Mouse (Mus musculus): Measurements from ENCODE around the gene Scgb1b20. TPM values are rescaled to one million over a fixed set of nuclear protein-coding genes. Genes with fewer than 3 reads are reported as not detected.
"Not testable (repeated sequence)": the region's sequence is repeated elsewhere in the genome, so short reads cannot be mapped to it uniquely, and the experiment has no call there.

The Scgb1b20 gene
- total RNA-seq (2014; rRNA removed; ENCODE audit: low replicate concordance) (not detected in 2 replicates), polyA plus RNA-seq (2015; fragmentation: Nextera tagmentation; extraction: Ambion mirVana) (not detected in 2 replicates)

GRCm38 (mm10) chr7:33372934-33373333 is at the start of gene Scgb1b20:
Gene Scgb1b20, plus strand, starts transcription at chr7:33373234.
- H3K27ac ChIP-seq (ENCODE audit: low read depth) = not testable (repeated sequence)
- WGBS = 50% methylated on average over 4 of the region's 4 CpGs

GRCm38 (mm10) chr7:33366222-33366621 is 6.8 kb upstream of the Scgb1b20 start, which contains the start of gene Scgb2b20:
Gene Scgb2b20, minus strand, starts transcription at chr7:33366322.
- WGBS = 56% methylated on average over 2 of the region's 2 CpGs
- H3K27me3 ChIP-seq (ENCODE audit: control insufficient read depth, insufficient read depth, low read length); ATAC-seq (ENCODE audit: insufficient read depth, low read depth); H3K36me3 ChIP-seq (replicated peaks; ENCODE audit: control insufficient read depth, insufficient read depth, low read length); H3K9ac ChIP-seq (replicated peaks; ENCODE audit: low read depth, low read length); H3K4me1 ChIP-seq (ENCODE audit: control insufficient read depth, insufficient read depth); DNase-seq (ENCODE audit: low spot score); H3K4me3 ChIP-seq (ENCODE audit: low read depth, low read length); H3K27ac ChIP-seq (ENCODE audit: low read depth); H3K4me2 ChIP-seq (ENCODE audit: low read depth, low read length); H3K9me3 ChIP-seq (replicated peaks; ENCODE audit: control insufficient read depth, low read length): not testable (repeated sequence)

More at GRCm38 (mm10) chr7:33372934-33373333, at the start of gene Scgb1b20:
- not testable (repeated sequence) for H3K9me3 ChIP-seq (replicated peaks; ENCODE audit: control insufficient read depth, low read length); H3K4me3 ChIP-seq (ENCODE audit: low read depth, low read length); DNase-seq (ENCODE audit: low spot score); H3K4me1 ChIP-seq (ENCODE audit: control insufficient read depth, insufficient read depth); H3K36me3 ChIP-seq (replicated peaks; ENCODE audit: control insufficient read depth, insufficient read depth, low read length); H3K4me2 ChIP-seq (ENCODE audit: low read depth, low read length); H3K9ac ChIP-seq (replicated peaks; ENCODE audit: low read depth, low read length); H3K27me3 ChIP-seq (ENCODE audit: control insufficient read depth, insufficient read depth, low read length); ATAC-seq (ENCODE audit: insufficient read depth, low read depth)

GRCm38 (mm10) chr7:33399749-33400148 is 26.7 kb downstream of the Scgb1b20 start:
- H3K9me3 ChIP-seq (replicated peaks; ENCODE audit: control insufficient read depth, low read length) = peaks cover 15% of the 10 kb centered on the region; the same call in 1 of the 2 replicates
- not testable (repeated sequence) for H3K4me2 ChIP-seq (ENCODE audit: low read depth, low read length); H3K27me3 ChIP-seq (ENCODE audit: control insufficient read depth, insufficient read depth, low read length); H3K4me3 ChIP-seq (ENCODE audit: low read depth, low read length); H3K4me1 ChIP-seq (ENCODE audit: control insufficient read depth, insufficient read depth); H3K9ac ChIP-seq (replicated peaks; ENCODE audit: low read depth, low read length); H3K36me3 ChIP-seq (replicated peaks; ENCODE audit: control insufficient read depth, insufficient read depth, low read length); DNase-seq (ENCODE audit: low spot score); H3K27ac ChIP-seq (ENCODE audit: low read depth); ATAC-seq (ENCODE audit: insufficient read depth, low read depth)

- Histone ChIP-seq H3K27me3 (ENCODE audit: control insufficient read depth, insufficient read depth, low read length) (no peaks in the 10 kb centered on the region), H3K36me3 (replicated peaks; ENCODE audit: control insufficient read depth, insufficient read depth, low read length) (no peaks in the 10 kb centered on the region), H3K27ac (ENCODE audit: low read depth) (no peak overlapping the region), H3K9me3 (replicated peaks; ENCODE audit: control insufficient read depth, low read length) (peaks cover 15% of the 10 kb centered on the region; the same call in 1 of the 2 replicates), H3K4me1 (ENCODE audit: control insufficient read depth, insufficient read depth) (no peaks in the 10 kb centered on the region), H3K4me3 (ENCODE audit: low read depth, low read length) (no peak overlapping the region), H3K4me2 (ENCODE audit: low read depth, low read length) (no peak overlapping the region), H3K9ac (replicated peaks; ENCODE audit: low read depth, low read length) (no peak overlapping the region)
- DNase-seq (ENCODE audit: low spot score) = no peak
- no peak for TF ChIP-seq CTCF (IDR thresholded peaks at IDR 0.05; ENCODE audit: low read depth)
- no peak for TF ChIP-seq EP300 (IDR thresholded peaks at IDR 0.05; ENCODE audit: low read depth)
- ATAC-seq (ENCODE audit: insufficient read depth, low read depth) = no peak
- 50% methylated on average over 1 of the region's 1 CpGs for WGBS
Measured at GRCm38 (mm10) chr7:33401650-33402049, 28.6 kb downstream of the Scgb1b20 start.

GRCm38 (mm10) chr7:33409681-33410080 is 36.6 kb downstream of the Scgb1b20 start:
- not testable (repeated sequence) for DNase-seq (ENCODE audit: low spot score); H3K4me1 ChIP-seq (ENCODE audit: control insufficient read depth, insufficient read depth); H3K9ac ChIP-seq (replicated peaks; ENCODE audit: low read depth, low read length); H3K4me2 ChIP-seq (ENCODE audit: low read depth, low read length); H3K9me3 ChIP-seq (replicated peaks; ENCODE audit: control insufficient read depth, low read length); H3K27me3 ChIP-seq (ENCODE audit: control insufficient read depth, insufficient read depth, low read length); H3K36me3 ChIP-seq (replicated peaks; ENCODE audit: control insufficient read depth, insufficient read depth, low read length); ATAC-seq (ENCODE audit: insufficient read depth, low read depth); H3K27ac ChIP-seq (ENCODE audit: low read depth); H3K4me3 ChIP-seq (ENCODE audit: low read depth, low read length)
- 35% methylated on average over 1 of the region's 1 CpGs for WGBS

Other genes starting within 250 kb of the Scgb1b20 start
- not detected in 2 replicates for gene Scgb2b18, start 199.4 kb upstream of the Scgb1b20 start, total RNA-seq (2014; rRNA removed; ENCODE audit: low replicate concordance)
- not detected in 2 replicates for gene Scgb2b18, start 199.4 kb upstream of the Scgb1b20 start, polyA plus RNA-seq (2015; fragmentation: Nextera tagmentation; extraction: Ambion mirVana)
- not detected in 2 replicates for gene Scgb1b18, start 187.7 kb upstream of the Scgb1b20 start, total RNA-seq (2014; rRNA removed; ENCODE audit: low replicate concordance)
- gene Scgb1b18, start 187.7 kb upstream of the Scgb1b20 start, polyA plus RNA-seq (2015; fragmentation: Nextera tagmentation; extraction: Ambion mirVana) = not detected in 2 replicates
- gene Scgb2b19, start 92.9 kb upstream of the Scgb1b20 start, total RNA-seq (2014; rRNA removed; ENCODE audit: low replicate concordance) = not detected in 2 replicates
- not detected in 2 replicates for gene Scgb2b19, start 92.9 kb upstream of the Scgb1b20 start, polyA plus RNA-seq (2015; fragmentation: Nextera tagmentation; extraction: Ambion mirVana)
- gene Scgb1b19, start 85.9 kb upstream of the Scgb1b20 start, total RNA-seq (2014; rRNA removed; ENCODE audit: low replicate concordance) = not detected in 2 replicates
- gene Scgb1b19, start 85.9 kb upstream of the Scgb1b20 start, polyA plus RNA-seq (2015; fragmentation: Nextera tagmentation; extraction: Ambion mirVana) = not detected in 2 replicates
- not detected in 2 replicates for gene Scgb2b20, start 6.9 kb upstream of the Scgb1b20 start, total RNA-seq (2014; rRNA removed; ENCODE audit: low replicate concordance)
- not detected in 2 replicates for gene Scgb2b20, start 6.9 kb upstream of the Scgb1b20 start, polyA plus RNA-seq (2015; fragmentation: Nextera tagmentation; extraction: Ambion mirVana)
- gene Scgb2b21, start 147.2 kb downstream of the Scgb1b20 start, total RNA-seq (2014; rRNA removed; ENCODE audit: low replicate concordance) = not detected in 2 replicates
- gene Scgb2b21, start 147.2 kb downstream of the Scgb1b20 start, polyA plus RNA-seq (2015; fragmentation: Nextera tagmentation; extraction: Ambion mirVana) = not detected in 2 replicates

Data from heart, postnatal 0 days (tissue).